In genomic region chr2:29250263-29251094, GRCm38 (mm10) we compare ENCODE assay signal across 9 mouse cellular contexts. TPM values are rescaled to one million over a fixed set of nuclear protein-coding genes. Genes with fewer than 3 reads are reported as not detected.
DNase-seq lines count a peak whose midpoint lies in the region; ATAC-seq and TF ChIP-seq lines count a peak whose summit lies in the region.
"Had no signal": no experiment of that assay in that cellular context is flagged by ENCODE, and none has a peak within 500 bp of the region (broad histone marks: within the 10 kb centered on the region; RNA-seq: fewer than 3 reads in every experiment).

No protein-coding gene starts in this region.

- intact Hi-C loops in heart, adult 2 months (cut with DNase I), result loop anchor here (5.0 kb wide), 1 partner anchor 97 kb away; the partner anchor contains the start of gene Med27

- TF ChIP-seq CTCF in heart, adult 2 months (IDR thresholded peaks at IDR 0.05), result no peak
- TF ChIP-seq CTCF in stomach, postnatal 0 days (IDR thresholded peaks at IDR 0.05; ENCODE audit: low read depth), result no peak

- no peaks in the 10 kb centered on the region for H3K4me1 ChIP-seq in heart, adult 2 months (ENCODE audit: control insufficient read depth, insufficient read depth, low read length)
- peaks cover 8 to 28% of the 10 kb centered on the region in 2 experiments; a peak in 3 of 4 replicates for H3K4me1 ChIP-seq in heart, embryonic 14.5 days (ENCODE audit: control insufficient read depth in 2 of 2, insufficient read depth in 2 of 2, low read length in 2 of 2)
- peaks cover 22% of the 10 kb centered on the region for H3K4me1 ChIP-seq in liver, embryonic 13.5 days (replicated peaks)
- no peaks in the 10 kb centered on the region for H3K4me1 ChIP-seq in stomach, postnatal 0 days (replicated peaks; ENCODE audit: control insufficient read depth, insufficient read depth)

- H3K9ac ChIP-seq in heart, adult 2 months (ENCODE audit: low read depth, low read length), result peak overlapping the region; percentile 79; the same call in 1 of the 2 replicates
- 0 out of 2 replicates have a peak overlapping the region, but pooled peaks have one; percentile 63 for H3K9ac ChIP-seq in heart, embryonic 14.5 days (ENCODE audit: low read length)
- no peak overlapping the region for H3K9ac ChIP-seq in liver, embryonic 13.5 days
- 0 out of 2 replicates have a peak overlapping the region, but pooled peaks have one; percentile 4 for H3K9ac ChIP-seq in stomach, postnatal 0 days (ENCODE audit: low read length)

- no peak for ATAC-seq in heart, embryonic 14.5 days (ENCODE audit: insufficient number of reproducible peaks, insufficient read depth, low FRiP score, low read depth)
- ATAC-seq in liver, embryonic 13.5 days (ENCODE audit: low read depth), result no peak
- ATAC-seq in stomach, postnatal 0 days (ENCODE audit: low FRiP score, low TSS enrichment), result no peak

- no peak for TF ChIP-seq POLR2A in heart, adult 2 months (IDR thresholded peaks at IDR 0.05; ENCODE audit: insufficient read depth, low read depth, low read length)

- H3K27me3 ChIP-seq in heart, adult 2 months (ENCODE audit: control insufficient read depth, insufficient read depth, low read length), result 0 out of 2 replicates have a peak, but pooled peaks cover 1% of the 10 kb centered on the region
- peaks cover 99% of the 10 kb centered on the region for H3K27me3 ChIP-seq in heart, embryonic 14.5 days (ENCODE audit: control insufficient read depth, insufficient read depth, low read length)
- H3K27me3 ChIP-seq in liver, embryonic 13.5 days, result peaks cover 98% of the 10 kb centered on the region
- peaks cover 8% of the 10 kb centered on the region; the same call in 1 of the 2 replicates for H3K27me3 ChIP-seq in stomach, postnatal 0 days (ENCODE audit: control insufficient read depth, insufficient read depth, low read length)

- no peaks in the 10 kb centered on the region for H3K36me3 ChIP-seq in heart, adult 2 months (ENCODE audit: control insufficient read depth, insufficient read depth, low read length)
- H3K36me3 ChIP-seq in heart, embryonic 14.5 days (ENCODE audit: control insufficient read depth, insufficient read depth, low read length), result no peaks in the 10 kb centered on the region
- no peaks in the 10 kb centered on the region for H3K36me3 ChIP-seq in liver, embryonic 13.5 days
- no peaks in the 10 kb centered on the region for H3K36me3 ChIP-seq in stomach, postnatal 0 days (ENCODE audit: control insufficient read depth, insufficient read depth, low read length)
- H3K36me3 ChIP-seq: G1E had no signal

- no peak for TF ChIP-seq EP300 in heart, adult 2 months (IDR thresholded peaks at IDR 0.05; ENCODE audit: insufficient read depth, low read depth, low read length)
- no peak for TF ChIP-seq EP300 in stomach, postnatal 0 days (optimal IDR thresholded peaks at IDR 0.05)

- peak; percentile 12 to 46 for DNase-seq in heart, adult 2 months
- DNase-seq in heart, adult 8-10 months (ENCODE audit: low spot score), result no peak
- DNase-seq in adrenal gland, postnatal 36 days, result peak; percentile 33
- DNase-seq in liver, embryonic 13.5 days, result no peak
- DNase-seq in stomach, postnatal 0 days (ENCODE audit: low spot score), result peak; percentile 29
- DNase-seq in right cerebral cortex, adult 2 months (ENCODE audit: low spot score in 2 of 2), result no peak
- DNase-seq in thymus, postnatal 36 days, result no peak

- H3K4me3 ChIP-seq in heart, adult 2 months, result peak overlapping the region; percentile 61
- H3K4me3 ChIP-seq in heart, embryonic 14.5 days (ENCODE audit: control insufficient read depth in 1 of 2, insufficient read depth in 1 of 2, low read depth in 1 of 2, low read length in 2 of 2), result peak overlapping the region in 1 of 2 experiments; percentile 56; a peak in 2 of 4 replicates
- 0 out of 2 replicates have a peak overlapping the region, but pooled peaks have one; percentile 58 for H3K4me3 ChIP-seq in liver, embryonic 13.5 days (replicated peaks)
- H3K4me3 ChIP-seq in stomach, postnatal 0 days (ENCODE audit: low read depth, low read length), result peak overlapping the region; percentile 66

- WGBS in heart, adult 2 months, result 7% methylated on average over 44 of the region's 44 CpGs
- under 1% methylated on average over 44 of the region's 44 CpGs for WGBS in heart, embryonic 14.5 days
- WGBS in liver, embryonic 13.5 days (ENCODE audit: insufficient replicate concordance), result 2% methylated on average over 44 of the region's 44 CpGs
- WGBS in stomach, postnatal 0 days, result 3% methylated on average over 44 of the region's 44 CpGs

- peak overlapping the region; percentile 92 for H3K4me2 ChIP-seq in heart, embryonic 14.5 days (ENCODE audit: low read length)
- peak overlapping the region; percentile 73 for H3K4me2 ChIP-seq in liver, embryonic 13.5 days
- H3K4me2 ChIP-seq in stomach, postnatal 0 days (replicated peaks; ENCODE audit: low read depth), result peak overlapping the region; percentile 93

- H3K79me2 ChIP-seq in heart, adult 2 months (replicated peaks; ENCODE audit: control insufficient read depth, insufficient read depth, low read length), result no peaks in the 10 kb centered on the region

- H3K27ac ChIP-seq in heart, adult 2 months, result no peak overlapping the region
- no peak overlapping the region for H3K27ac ChIP-seq in heart, embryonic 14.5 days (replicated peaks in 1 of 2; ENCODE audit: control insufficient read depth in 1 of 2, insufficient read depth in 1 of 2, low read depth in 2 of 2, low read length in 2 of 2)
- H3K27ac ChIP-seq in liver, embryonic 13.5 days, result no peak overlapping the region
- no peak overlapping the region for H3K27ac ChIP-seq in stomach, postnatal 0 days (replicated peaks)

- H3K9me3 ChIP-seq in heart, embryonic 14.5 days (ENCODE audit: control insufficient read depth, low read length), result no peaks in the 10 kb centered on the region
- H3K9me3 ChIP-seq in liver, embryonic 13.5 days (replicated peaks), result no peaks in the 10 kb centered on the region
- no peaks in the 10 kb centered on the region for H3K9me3 ChIP-seq in stomach, postnatal 0 days (ENCODE audit: control insufficient read depth, low read length)
- H3K9me3 ChIP-seq: G1E had no signal

RNA-seq across cellular contexts. Expression of gene Ntng2, which starts 2.3 kb away (rescaled TPM):
- 1 to 10 TPM; 7.0 to 7.9 TPM for total RNA-seq in heart, adult 2 months (2021)
- polyA plus RNA-seq in heart, adult 2 months (2012; rRNA removed), result 9.7 and 17.1 TPM in 2 replicates
- 10 to 100 TPM in 3 of 4 experiments, 1 to 10 TPM in 1; 8.3 to 16.7 (median 13.7) TPM for total RNA-seq in heart, adult 8-10 months (2022)
- 10 to 100 TPM; 35.0 to 44.2 TPM for total RNA-seq in adrenal gland, postnatal 36 days (2021)
- polyA plus RNA-seq in heart, embryonic 14.5 days (2014; fragmentation: Nextera tagmentation; extraction: Ambion mirVana), result not detected in 2 replicates
- polyA plus RNA-seq in liver, embryonic 13.5 days (2015; fragmentation: Nextera tagmentation; extraction: Ambion mirVana), result 0.14 TPM in 1 of 2 replicates, not detected in the other
- 0.16 and 0.68 TPM in 2 replicates for polyA plus RNA-seq in stomach, postnatal 0 days (2015; fragmentation: Nextera tagmentation; extraction: Ambion mirVana)
- polyA plus RNA-seq: G1E had no signal

Comparison
In these comparisons a context has a peak if more than half of its experiments do, and no peak if none do; other contexts are left out.
1. DNase-seq: peak in heart, adult 2 months (2 of 2), adrenal gland, postnatal 36 days (2 of 2) and stomach, postnatal 0 days (single experiment); none in heart, adult 8-10 months (single experiment), liver, embryonic 13.5 days (single experiment), right cerebral cortex, adult 2 months (0 of 2) and thymus, postnatal 36 days (0 of 2).
2. Peak in every context shown above with its lines, with median percentiles within 50 percentile points of each other: H3K4me2 ChIP-seq.